Mouse (Mus musculus) hindbrain, embryonic 16.5 days (tissue): Measurements from ENCODE around the gene Ehd1. TPM values are rescaled to one million over a fixed set of nuclear protein-coding genes. Genes with fewer than 3 reads are reported as not detected.

ENCODE experiments used
- ATAC-seq: fragments of 200-750 bp; cut with Nextera tagmentation; 2 replicates; pipeline ENCODE4 v1.8.0; 2017; ENCODE audit warnings: moderate TSS enrichment, moderate library complexity
- H3K27ac ChIP-seq: fragments of 300-500 bp; sonication (generic); 2 replicates; pipeline ENCODE4 v1.5.1; 2014; ENCODE audit warnings: low read depth, mild to moderate bottlenecking, control low read depth, low read length, moderate library complexity
- H3K27me3 ChIP-seq: fragments of 300-500 bp; sonication (generic); replicated peaks from 2 replicates; pipeline ENCODE4 v1.6.1; 2014; ENCODE audit warnings: low read length; ENCODE audit not compliant: control insufficient read depth, insufficient read depth
- H3K36me3 ChIP-seq: fragments of 300-500 bp; sonication (generic); 2 replicates; pipeline ENCODE4 v1.6.1; 2014; ENCODE audit warnings: mild to moderate bottlenecking, low read length, moderate library complexity, mixed read lengths; ENCODE audit not compliant: control insufficient read depth, insufficient read depth
- H3K4me1 ChIP-seq: fragments of 300-500 bp; sonication (generic); 2 replicates; pipeline ENCODE4 v1.6.1; 2014; ENCODE audit warnings: low read depth, low read length; ENCODE audit not compliant: control insufficient read depth, insufficient read depth
- H3K4me2 ChIP-seq: fragments of 300-500 bp; sonication (generic); 2 replicates; pipeline ENCODE4 v1.6.1; 2014; ENCODE audit warnings: mild to moderate bottlenecking, low read length, control low read depth, moderate library complexity
- H3K4me3 ChIP-seq: fragments of 300-500 bp; sonication (generic); 2 replicates; pipeline ENCODE4 v1.5.1; 2014; ENCODE audit warnings: mild to moderate bottlenecking, low read length, control low read depth, moderate library complexity
- H3K9ac ChIP-seq: fragments of 300-500 bp; sonication (generic); 2 replicates; pipeline ENCODE4 v1.6.1; 2014; ENCODE audit warnings: low read depth, mild to moderate bottlenecking, control low read depth, low read length, moderate library complexity
- H3K9me3 ChIP-seq: fragments of 300-500 bp; sonication (generic); 2 replicates; pipeline ENCODE4 v1.6.1; 2014; ENCODE audit warnings: mild to moderate bottlenecking, low read length, moderate library complexity; ENCODE audit not compliant: control insufficient read depth
- WGBS: fragments of 180-500 bp; shearing (Covaris S2); extraction: QIAGEN DNeasy Blood & Tissue Kit; methylation state at CpG from one replicate; pipeline ENCODE4 v1.1.7; 2014; 5-methylcytosine and 5-hydroxymethylcytosine counted together
- polyA plus RNA-seq: library from polyadenylated mRNA; unstranded; fragments of >200 nt; fragmentation: Nextera tagmentation; extraction: Ambion mirVana; gene quantifications from 2 replicates; pipeline ENCODE4 v1.2.1, GENCODE M21; 2015

Ehd1 gene
- polyA plus RNA-seq, 1 experiment from 2014 or later = 105 TPM

GRCm38 (mm10) chr19:6236053-6236441 lies 40.5 kb upstream of the Ehd1 start:
- H3K9me3 ChIP-seq = no peaks in the 10 kb centered on the region
- peak overlapping the region; percentile 61 for H3K4me3 ChIP-seq
- H3K27ac ChIP-seq = peak overlapping the region; percentile 86
- no peaks in the 10 kb centered on the region for H3K27me3 ChIP-seq
- H3K4me1 ChIP-seq = peaks cover 16% of the 10 kb centered on the region
- H3K9ac ChIP-seq = peak overlapping the region; percentile 80
- peak; percentile 88 for ATAC-seq
- WGBS = 0% methylated on average over 9 of the region's 9 CpGs
- peaks cover 10% of the 10 kb centered on the region for H3K36me3 ChIP-seq
- peak overlapping the region; percentile 78 for H3K4me2 ChIP-seq

- Histone ChIP-seq H3K4me1 (peaks cover 16% of the 10 kb centered on the region), H3K9me3 (no peaks in the 10 kb centered on the region), H3K4me3 (no peak overlapping the region), H3K27me3 (no peaks in the 10 kb centered on the region), H3K36me3 (peaks cover 9% of the 10 kb centered on the region), H3K27ac (no peak overlapping the region), H3K4me2 (no peak overlapping the region), H3K9ac (no peak overlapping the region)
- 73% methylated on average over 7 of the region's 7 CpGs for WGBS
- no peak for ATAC-seq
Measured at GRCm38 (mm10) chr19:6236842-6237241, 39.7 kb upstream of the Ehd1 start.

GRCm38 (mm10) chr19:6238740-6239139 lies 37.8 kb upstream of the Ehd1 start:
- H3K4me2 ChIP-seq = no peak overlapping the region
- H3K27ac ChIP-seq = no peak overlapping the region
- H3K4me3 ChIP-seq = no peak overlapping the region
- H3K9me3 ChIP-seq = no peaks in the 10 kb centered on the region
- no peaks in the 10 kb centered on the region for H3K27me3 ChIP-seq
- H3K36me3 ChIP-seq = no peaks in the 10 kb centered on the region
- H3K4me1 ChIP-seq = peaks cover 28% of the 10 kb centered on the region
- no peak overlapping the region for H3K9ac ChIP-seq
- no peak for ATAC-seq

GRCm38 (mm10) chr19:6240136-6240535 lies 36.4 kb upstream of the Ehd1 start:
- no peak overlapping the region for H3K9ac ChIP-seq
- 81% methylated on average over 1 of the region's 1 CpGs for WGBS
- H3K36me3 ChIP-seq = peaks cover 6% of the 10 kb centered on the region
- no peaks in the 10 kb centered on the region for H3K27me3 ChIP-seq
- no peak overlapping the region for H3K27ac ChIP-seq
- peaks cover 15% of the 10 kb centered on the region for H3K4me1 ChIP-seq
- H3K4me2 ChIP-seq = no peak overlapping the region
- no peaks in the 10 kb centered on the region for H3K9me3 ChIP-seq
- no peak for ATAC-seq
- H3K4me3 ChIP-seq = no peak overlapping the region

GRCm38 (mm10) chr19:6240725-6241124 lies 35.8 kb upstream of the Ehd1 start:
- H3K27ac ChIP-seq = no peak overlapping the region
- H3K4me2 ChIP-seq = peak overlapping the region; percentile 38
- H3K27me3 ChIP-seq = no peaks in the 10 kb centered on the region
- no peaks in the 10 kb centered on the region for H3K9me3 ChIP-seq
- peaks cover 6% of the 10 kb centered on the region for H3K36me3 ChIP-seq
- H3K4me3 ChIP-seq = peak overlapping the region; percentile 94
- ATAC-seq = no peak
- peaks cover 15% of the 10 kb centered on the region for H3K4me1 ChIP-seq
- WGBS = 37% methylated on average over 5 of the region's 5 CpGs
- no peak overlapping the region; the same call in 1 of the 2 replicates for H3K9ac ChIP-seq

- Histone ChIP-seq H3K9ac (peak within 1 kb of the TSS; percentile 95), H3K27me3 (no peaks in the 10 kb centered on the region), H3K27ac (peak within 1 kb of the TSS; percentile 73; the same call in 1 of the 2 replicates), H3K4me3 (peak within 1 kb of the TSS; percentile 94), H3K4me1 (peaks cover 13% of the 10 kb centered on the region), H3K9me3 (no peaks in the 10 kb centered on the region), H3K36me3 (peaks cover 8% of the 10 kb centered on the region), H3K4me2 (peak within 1 kb of the TSS; percentile 65)
- peak; percentile 96 for ATAC-seq
- 0% methylated on average over 55 of the region's 55 CpGs for WGBS
Measured at GRCm38 (mm10) chr19:6241274-6242107, 35.0 kb upstream of the Ehd1 start, which contains the start of gene Atg2a. Atg2a (plus strand) TSS chr19:6241668.

- ATAC-seq = no peak
- H3K9me3 ChIP-seq = no peaks in the 10 kb centered on the region
- H3K9ac ChIP-seq = peak overlapping the region; percentile 95
- peak overlapping the region; percentile 65 for H3K4me2 ChIP-seq
- peak overlapping the region; percentile 73; the same call in 1 of the 2 replicates for H3K27ac ChIP-seq
- H3K4me3 ChIP-seq = peak overlapping the region; percentile 94
- no peaks in the 10 kb centered on the region for H3K27me3 ChIP-seq
- peaks cover 14% of the 10 kb centered on the region for H3K36me3 ChIP-seq
- H3K4me1 ChIP-seq = peaks cover 12% of the 10 kb centered on the region
- 4% methylated on average over 4 of the region's 4 CpGs for WGBS
Measured at GRCm38 (mm10) chr19:6242281-6242680, 34.2 kb upstream of the Ehd1 start.

- Histone ChIP-seq H3K9ac (no peak overlapping the region), H3K9me3 (no peaks in the 10 kb centered on the region), H3K4me2 (no peak overlapping the region), H3K36me3 (peaks cover 23% of the 10 kb centered on the region), H3K27ac (no peak overlapping the region), H3K27me3 (no peaks in the 10 kb centered on the region), H3K4me3 (no peak overlapping the region), H3K4me1 (peaks cover 12% of the 10 kb centered on the region)
- ATAC-seq = no peak
- WGBS = 82% methylated on average over 5 of the region's 5 CpGs
Measured at GRCm38 (mm10) chr19:6243226-6243625, 33.3 kb upstream of the Ehd1 start.

- WGBS = 49% methylated on average over 1 of the region's 1 CpGs
- Histone ChIP-seq H3K4me3 (no peak overlapping the region), H3K9me3 (no peaks in the 10 kb centered on the region), H3K4me1 (peaks cover 12% of the 10 kb centered on the region), H3K27ac (no peak overlapping the region), H3K9ac (no peak overlapping the region), H3K4me2 (no peak overlapping the region), H3K36me3 (peaks cover 34% of the 10 kb centered on the region), H3K27me3 (no peaks in the 10 kb centered on the region)
- no peak for ATAC-seq
Measured at GRCm38 (mm10) chr19:6245806-6246205, 30.7 kb upstream of the Ehd1 start.
